Mouse (Mus musculus) midbrain, embryonic 10.5 days (tissue): ENCODE measurements around the gene Gm19402. TPM values are rescaled to one million over a fixed set of nuclear protein-coding genes. Genes with fewer than 3 reads are reported as not detected.
A peak's percentile ranks its signal among the peaks of the same experiment; 100 is the strongest.
"Not testable (repeated sequence)": the region's sequence is repeated elsewhere in the genome, so short reads cannot be mapped to it uniquely, and the experiment has no call there.

Experiments
- DNase-seq: peaks from one replicate; pipeline ENCODE4 v3.0.0-alpha.2; 2017; ENCODE audit warnings: low spot score
- H3K27ac ChIP-seq: fragments of 300-500 bp; sonication (generic); replicated peaks from 2 replicates; pipeline ENCODE4 v1.5.1; 2016; ENCODE audit warnings: mild to moderate bottlenecking
- H3K27me3 ChIP-seq: fragments of 300-500 bp; sonication (generic); 2 replicates; pipeline ENCODE4 v1.6.1; 2016; ENCODE audit warnings: low read depth, mild to moderate bottlenecking; ENCODE audit not compliant: poor library complexity, severe bottlenecking
- H3K36me3 ChIP-seq: fragments of 300-500 bp; sonication (generic); 2 replicates; pipeline ENCODE4 v1.6.1; 2016; ENCODE audit warnings: mild to moderate bottlenecking, moderate library complexity
- H3K4me1 ChIP-seq: fragments of 300-500 bp; sonication (generic); 2 replicates; pipeline ENCODE4 v1.6.1; 2016
- H3K4me3 ChIP-seq: fragments of 300-500 bp; sonication (generic); 2 replicates; pipeline ENCODE4 v1.5.1; 2016; ENCODE audit warnings: mild to moderate bottlenecking, moderate library complexity
- H3K9me3 ChIP-seq: fragments of 300-500 bp; sonication (generic); replicated peaks from 2 replicates; pipeline ENCODE4 v1.6.1; 2016; ENCODE audit warnings: mild to moderate bottlenecking
- WGBS: fragments of 180-500 bp; shearing (Covaris S2); methylation state at CpG from one replicate; pipeline ENCODE4 v1.1.7; 2016; 5-methylcytosine and 5-hydroxymethylcytosine counted together
- polyA plus RNA-seq: library from polyadenylated mRNA; unstranded; fragments of >200 nt; fragmentation: Nextera tagmentation; extraction: Ambion mirVana; gene quantifications from 2 replicates; pipeline ENCODE4 v1.2.1, GENCODE M21; 2016

The Gm19402 gene
- polyA plus RNA-seq: not detected in 2 replicates

- not testable (repeated sequence) for H3K36me3 ChIP-seq, H3K4me3 ChIP-seq, DNase-seq, H3K27ac ChIP-seq, H3K9me3 ChIP-seq
- Histone ChIP-seq H3K4me1 (peaks cover 34% of the 10 kb centered on the region), H3K27me3 (peaks cover 39% of the 10 kb centered on the region)
- WGBS: 77% methylated on average over 3 of the region's 3 CpGs
These were observed at the start of gene Gm19402 for GRCm38 (mm10) chr10:77690356-77690807. Gm19402 (minus strand) TSS chr10:77690757.

- H3K36me3 ChIP-seq: no peaks in the 10 kb centered on the region
- peaks cover 39% of the 10 kb centered on the region for H3K4me1 ChIP-seq
- H3K4me3 ChIP-seq: no peak overlapping the region
- no peaks in the 10 kb centered on the region for H3K27me3 ChIP-seq
- WGBS: 91% methylated on average over 4 of the region's 4 CpGs
- no peak overlapping the region for H3K27ac ChIP-seq
- no peak for DNase-seq
- H3K9me3 ChIP-seq: peaks cover 8% of the 10 kb centered on the region
These were observed 48.4 kb upstream of the Gm19402 start for GRCm38 (mm10) chr10:77738929-77739328.

GRCm38 (mm10) chr10:77735928-77736327, 45.4 kb upstream of the Gm19402 start:
- no peak for DNase-seq
- Histone ChIP-seq H3K27me3 (no peaks in the 10 kb centered on the region), H3K36me3 (no peaks in the 10 kb centered on the region), H3K4me1 (peaks cover 24% of the 10 kb centered on the region), H3K9me3 (peaks cover 8% of the 10 kb centered on the region), H3K4me3 (no peak overlapping the region), H3K27ac (no peak overlapping the region)
- whole genome bisulfite sequencing: 86% methylated on average over 1 of the region's 1 CpGs

- H3K36me3 ChIP-seq: no peaks in the 10 kb centered on the region
- H3K9me3 ChIP-seq: no peaks in the 10 kb centered on the region
- no peaks in the 10 kb centered on the region for H3K4me1 ChIP-seq
- no peak overlapping the region for H3K27ac ChIP-seq
- peak; percentile 22 for DNase-seq
- no peaks in the 10 kb centered on the region for H3K27me3 ChIP-seq
- no peak overlapping the region for H3K4me3 ChIP-seq
- WGBS: 53% methylated on average over 4 of the region's 4 CpGs
These were observed 38.7 kb upstream of the Gm19402 start for GRCm38 (mm10) chr10:77729241-77729640.

- 66% methylated on average over 4 of the region's 4 CpGs for WGBS
- Histone ChIP-seq H3K36me3 (no peaks in the 10 kb centered on the region), H3K27ac (no peak overlapping the region), H3K4me1 (no peaks in the 10 kb centered on the region), H3K27me3 (no peaks in the 10 kb centered on the region), H3K9me3 (no peaks in the 10 kb centered on the region), H3K4me3 (no peak overlapping the region)
- no peak for DNase-seq
These were observed 37.7 kb upstream of the Gm19402 start for GRCm38 (mm10) chr10:77728280-77728679.

- H3K36me3 ChIP-seq: no peaks in the 10 kb centered on the region
- no peak for DNase-seq
- no peak within 1 kb of the TSS for H3K27ac ChIP-seq
- no peaks in the 10 kb centered on the region for H3K27me3 ChIP-seq
- no peaks in the 10 kb centered on the region for H3K9me3 ChIP-seq
- H3K4me3 ChIP-seq: no peak within 1 kb of the TSS
- no peaks in the 10 kb centered on the region for H3K4me1 ChIP-seq
- WGBS: 41% methylated on average over 3 of the region's 3 CpGs
These were observed 35.6 kb upstream of the Gm19402 start, which contains the start of gene Gm10100 for GRCm38 (mm10) chr10:77726186-77726585. Gm10100 (plus strand) TSS chr10:77726486.

GRCm38 (mm10) chr10:77724855-77725254, 34.3 kb upstream of the Gm19402 start:
- no peak overlapping the region for H3K4me3 ChIP-seq
- no peaks in the 10 kb centered on the region for H3K27me3 ChIP-seq
- H3K4me1 ChIP-seq: no peaks in the 10 kb centered on the region
- no peaks in the 10 kb centered on the region; the same call in 1 of the 2 replicates for H3K9me3 ChIP-seq
- no peak for DNase-seq
- no peak overlapping the region for H3K27ac ChIP-seq
- no peaks in the 10 kb centered on the region for H3K36me3 ChIP-seq
- 78% methylated on average over 8 of the region's 8 CpGs for WGBS

GRCm38 (mm10) chr10:77720299-77720698, 29.7 kb upstream of the Gm19402 start, which contains the start of gene Krtap12-1:
Krtap12-1 (plus strand) TSS chr10:77720599.
- DNase-seq, H3K27ac ChIP-seq, H3K9me3 ChIP-seq, H3K4me1 ChIP-seq, H3K27me3 ChIP-seq, H3K4me3 ChIP-seq, H3K36me3 ChIP-seq: not testable (repeated sequence)
- WGBS: 89% methylated on average over 1 of the region's 1 CpGs

GRCm38 (mm10) chr10:77715507-77715906, 24.9 kb upstream of the Gm19402 start, which contains the start of gene Gm10142:
Gm10142 (plus strand) TSS chr10:77715807.
- Histone ChIP-seq H3K27ac (no peak within 1 kb of the TSS), H3K36me3 (no peaks in the 10 kb centered on the region), H3K4me1 (no peaks in the 10 kb centered on the region), H3K9me3 (no peaks in the 10 kb centered on the region; the same call in 1 of the 2 replicates), H3K27me3 (no peaks in the 10 kb centered on the region), H3K4me3 (no peak within 1 kb of the TSS)
- WGBS: 89% methylated on average over 1 of the region's 1 CpGs
- DNase-seq: no peak

GRCm38 (mm10) chr10:77713734-77714133, 23.2 kb upstream of the Gm19402 start:
- Histone ChIP-seq H3K36me3 (no peaks in the 10 kb centered on the region), H3K27me3 (no peaks in the 10 kb centered on the region), H3K9me3 (no peaks in the 10 kb centered on the region; the same call in 1 of the 2 replicates), H3K4me1 (no peaks in the 10 kb centered on the region), H3K27ac (no peak overlapping the region), H3K4me3 (no peak overlapping the region)
- DNase-seq: no peak
- whole genome bisulfite sequencing: 79% methylated on average over 4 of the region's 4 CpGs

- not testable (repeated sequence) for H3K27ac ChIP-seq, H3K36me3 ChIP-seq, DNase-seq, H3K27me3 ChIP-seq, H3K4me1 ChIP-seq, H3K9me3 ChIP-seq, H3K4me3 ChIP-seq
These were observed 20.6 kb upstream of the Gm19402 start, which contains the start of gene Gm10024 for GRCm38 (mm10) chr10:77711157-77711556. Gm10024 (plus strand) TSS chr10:77711457.

- no peak for DNase-seq
- Histone ChIP-seq H3K36me3 (no peaks in the 10 kb centered on the region), H3K27me3 (no peaks in the 10 kb centered on the region), H3K9me3 (peaks cover 22% of the 10 kb centered on the region; the same call in 1 of the 2 replicates), H3K27ac (no peak overlapping the region), H3K4me3 (no peak overlapping the region), H3K4me1 (no peaks in the 10 kb centered on the region)
- 82% methylated on average over 3 of the region's 3 CpGs for WGBS
These were observed 19.3 kb upstream of the Gm19402 start for GRCm38 (mm10) chr10:77709831-77710230.

GRCm38 (mm10) chr10:77706326-77706725, 15.8 kb upstream of the Gm19402 start, which contains the start of gene Gm10272:
Gm10272 (plus strand) TSS chr10:77706626.
- H3K36me3 ChIP-seq: no peaks in the 10 kb centered on the region
- no peaks in the 10 kb centered on the region for H3K27me3 ChIP-seq
- H3K4me1 ChIP-seq: no peaks in the 10 kb centered on the region
- H3K4me3 ChIP-seq: no peak within 1 kb of the TSS
- H3K27ac ChIP-seq: no peak within 1 kb of the TSS
- WGBS: 89% methylated on average over 1 of the region's 1 CpGs
- DNase-seq: no peak
- H3K9me3 ChIP-seq: peaks cover 29% of the 10 kb centered on the region
